Mouse (Mus musculus) lung, embryonic 16.5 days (tissue): ENCODE data around the gene Nkd1. TPM values are rescaled to one million over a fixed set of nuclear protein-coding genes. Genes with fewer than 3 reads are reported as not detected.
A peak's percentile ranks its signal among the peaks of the same experiment; 100 is the strongest.

Source experiments
- ATAC-seq: fragments of 200-750 bp; cut with Nextera tagmentation; 2 replicates; pipeline ENCODE4 v1.8.0; 2017; ENCODE audit warnings: low read depth, mild to moderate bottlenecking, moderate library complexity
- H3K27ac ChIP-seq: fragments of 300-500 bp; sonication (generic); 2 replicates; pipeline ENCODE4 v1.5.1; 2014; ENCODE audit warnings: mild to moderate bottlenecking, control low read depth, low read length
- H3K27me3 ChIP-seq: fragments of 300-500 bp; sonication (generic); 2 replicates; pipeline ENCODE4 v1.6.1; 2014; ENCODE audit warnings: low read depth, low read length, mixed read lengths; ENCODE audit not compliant: control insufficient read depth, insufficient read depth
- H3K36me3 ChIP-seq: fragments of 300-500 bp; sonication (generic); 2 replicates; pipeline ENCODE4 v1.6.1; 2014; ENCODE audit warnings: low read length; ENCODE audit not compliant: control insufficient read depth, insufficient read depth
- H3K4me1 ChIP-seq: fragments of 300-500 bp; sonication (generic); replicated peaks from 2 replicates; pipeline ENCODE4 v1.6.1; 2014; ENCODE audit warnings: low read length, mixed read lengths; ENCODE audit not compliant: control insufficient read depth, insufficient read depth
- H3K4me2 ChIP-seq: fragments of 300-500 bp; sonication (generic); 2 replicates; pipeline ENCODE4 v1.6.1; 2014; ENCODE audit warnings: low read depth, low read length, control low read depth
- H3K4me3 ChIP-seq: fragments of 300-500 bp; sonication (generic); 2 replicates; pipeline ENCODE4 v1.5.1; 2014; ENCODE audit warnings: mild to moderate bottlenecking, low read length, control low read depth
- H3K9ac ChIP-seq: fragments of 300-500 bp; sonication (generic); 2 replicates; pipeline ENCODE4 v1.6.1; 2014; ENCODE audit warnings: low read length, control low read depth
- H3K9me3 ChIP-seq: fragments of 300-500 bp; sonication (generic); 2 replicates; pipeline ENCODE4 v1.6.1; 2016; ENCODE audit warnings: low read length; ENCODE audit not compliant: control insufficient read depth
- WGBS: fragments of 180-500 bp; shearing (Covaris S2); extraction: QIAGEN DNeasy Blood & Tissue Kit; methylation state at CpG from one replicate; pipeline ENCODE4 v1.1.7; 2014; 5-methylcytosine and 5-hydroxymethylcytosine counted together
- polyA plus RNA-seq: library from polyadenylated mRNA; unstranded; fragments of >200 nt; fragmentation: Nextera tagmentation; extraction: Ambion mirVana; gene quantifications from 2 replicates; pipeline ENCODE4 v1.2.1, GENCODE M21; 2015

Gene Nkd1
- polyA plus RNA-seq, 1 experiment from 2014 or later = 49.6 TPM

- ATAC-seq = peak; percentile 88
- WGBS = 31% methylated on average over 18 of the region's 18 CpGs
- Histone ChIP-seq H3K27ac (peak overlapping the region; percentile 94), H3K36me3 (peaks cover 10% of the 10 kb centered on the region), H3K4me1 (peaks cover 52% of the 10 kb centered on the region), H3K9ac (peak overlapping the region; percentile 4; the same call in 1 of the 2 replicates), H3K27me3 (no peaks in the 10 kb centered on the region), H3K9me3 (peaks cover 6% of the 10 kb centered on the region), H3K4me2 (0 out of 2 replicates have a peak overlapping the region, but pooled peaks have one; percentile 0), H3K4me3 (no peak overlapping the region)
Observed at GRCm38 (mm10) chr8:88546032-88546732, 25.0 kb downstream of the Nkd1 start.

GRCm38 (mm10) chr8:88555669-88556068 lies 34.5 kb downstream of the Nkd1 start:
- ATAC-seq = peak; percentile 92
- WGBS = 43% methylated on average over 4 of the region's 4 CpGs

GRCm38 (mm10) chr8:88559985-88560473 lies 38.9 kb downstream of the Nkd1 start:
- no peaks in the 10 kb centered on the region for H3K9me3 ChIP-seq
- peaks cover 40% of the 10 kb centered on the region for H3K4me1 ChIP-seq
- no peaks in the 10 kb centered on the region for H3K36me3 ChIP-seq
- ATAC-seq = no peak
- no peaks in the 10 kb centered on the region for H3K27me3 ChIP-seq
- 64% methylated on average over 6 of the region's 6 CpGs for WGBS
- no peak overlapping the region for H3K27ac ChIP-seq
- no peak overlapping the region for H3K4me3 ChIP-seq
- H3K4me2 ChIP-seq = no peak overlapping the region
- no peak overlapping the region for H3K9ac ChIP-seq

More at GRCm38 (mm10) chr8:88555669-88556068, 34.5 kb downstream of the Nkd1 start:
- Histone ChIP-seq H3K4me3 (no peak overlapping the region), H3K9ac (no peak overlapping the region), H3K4me2 (no peak overlapping the region), H3K36me3 (no peaks in the 10 kb centered on the region), H3K9me3 (no peaks in the 10 kb centered on the region), H3K27ac (peak overlapping the region; percentile 83), H3K4me1 (peaks cover 31% of the 10 kb centered on the region), H3K27me3 (no peaks in the 10 kb centered on the region)

GRCm38 (mm10) chr8:88561402-88561801 lies 40.2 kb downstream of the Nkd1 start:
- no peaks in the 10 kb centered on the region for H3K36me3 ChIP-seq
- no peak overlapping the region for H3K4me3 ChIP-seq
- H3K27ac ChIP-seq = no peak overlapping the region
- no peaks in the 10 kb centered on the region for H3K9me3 ChIP-seq
- H3K27me3 ChIP-seq = no peaks in the 10 kb centered on the region
- no peak for ATAC-seq
- H3K4me2 ChIP-seq = no peak overlapping the region
- H3K9ac ChIP-seq = no peak overlapping the region
- WGBS = 47% methylated on average over 3 of the region's 3 CpGs
- peaks cover 45% of the 10 kb centered on the region for H3K4me1 ChIP-seq

- H3K9me3 ChIP-seq = no peaks in the 10 kb centered on the region
- 19% methylated on average over 11 of the region's 11 CpGs for WGBS
- peak overlapping the region; percentile 48; the same call in 1 of the 2 replicates for H3K27ac ChIP-seq
- peaks cover 64% of the 10 kb centered on the region for H3K4me1 ChIP-seq
- H3K27me3 ChIP-seq = no peaks in the 10 kb centered on the region
- no peaks in the 10 kb centered on the region for H3K36me3 ChIP-seq
- no peak overlapping the region for H3K4me3 ChIP-seq
- peak; percentile 42 for ATAC-seq
- H3K9ac ChIP-seq = no peak overlapping the region
- H3K4me2 ChIP-seq = 0 out of 2 replicates have a peak overlapping the region, but pooled peaks have one; percentile 9
Observed at GRCm38 (mm10) chr8:88564256-88564903, 43.2 kb downstream of the Nkd1 start.

GRCm38 (mm10) chr8:88566119-88566518 lies 45.0 kb downstream of the Nkd1 start:
- H3K4me2 ChIP-seq = no peak overlapping the region
- peak; percentile 37 for ATAC-seq
- no peaks in the 10 kb centered on the region for H3K9me3 ChIP-seq
- H3K4me3 ChIP-seq = no peak overlapping the region
- H3K27ac ChIP-seq = peak overlapping the region; percentile 58
- peaks cover 73% of the 10 kb centered on the region for H3K4me1 ChIP-seq
- WGBS = 52% methylated on average over 4 of the region's 4 CpGs
- H3K27me3 ChIP-seq = no peaks in the 10 kb centered on the region
- H3K36me3 ChIP-seq = no peaks in the 10 kb centered on the region
- no peak overlapping the region for H3K9ac ChIP-seq

- H3K27ac ChIP-seq = peak overlapping the region; percentile 58
- no peak for ATAC-seq
- no peaks in the 10 kb centered on the region for H3K36me3 ChIP-seq
- H3K9me3 ChIP-seq = no peaks in the 10 kb centered on the region
- H3K9ac ChIP-seq = 0 out of 2 replicates have a peak overlapping the region, but pooled peaks have one; percentile 7
- peaks cover 82% of the 10 kb centered on the region for H3K4me1 ChIP-seq
- 39% methylated on average over 13 of the region's 13 CpGs for WGBS
- no peak overlapping the region for H3K4me2 ChIP-seq
- no peak overlapping the region for H3K4me3 ChIP-seq
- no peaks in the 10 kb centered on the region for H3K27me3 ChIP-seq
Observed at GRCm38 (mm10) chr8:88567314-88568121, 46.4 kb downstream of the Nkd1 start.

- H3K4me2 ChIP-seq = no peak overlapping the region
- ATAC-seq = no peak
- H3K27ac ChIP-seq = peak overlapping the region; percentile 58
- H3K4me3 ChIP-seq = no peak overlapping the region
- 82% methylated on average over 3 of the region's 3 CpGs for WGBS
- no peaks in the 10 kb centered on the region for H3K36me3 ChIP-seq
- no peaks in the 10 kb centered on the region for H3K9me3 ChIP-seq
- no peaks in the 10 kb centered on the region for H3K27me3 ChIP-seq
- peaks cover 86% of the 10 kb centered on the region for H3K4me1 ChIP-seq
- H3K9ac ChIP-seq = 0 out of 2 replicates have a peak overlapping the region, but pooled peaks have one; percentile 7
Observed at GRCm38 (mm10) chr8:88568211-88568610, 47.1 kb downstream of the Nkd1 start.

GRCm38 (mm10) chr8:88569366-88569765 lies 48.2 kb downstream of the Nkd1 start:
- WGBS = 39% methylated on average over 7 of the region's 7 CpGs
- ATAC-seq = no peak
- Histone ChIP-seq H3K27me3 (no peaks in the 10 kb centered on the region), H3K4me3 (no peak overlapping the region), H3K9me3 (no peaks in the 10 kb centered on the region), H3K27ac (no peak overlapping the region), H3K4me1 (peaks cover 80% of the 10 kb centered on the region), H3K36me3 (no peaks in the 10 kb centered on the region), H3K4me2 (no peak overlapping the region), H3K9ac (no peak overlapping the region)
